Mouse (Mus musculus) CH12.LX (cell line): Measurements from ENCODE around the gene Cald1. TPM values are rescaled to one million over a fixed set of nuclear protein-coding genes. Genes with fewer than 3 reads are reported as not detected.

Experiments
- DNase-seq: peaks from one replicate; pipeline ENCODE4 v3.0.0-alpha.2; 2013; ENCODE audit errors: extremely low read depth
- H3K27ac ChIP-seq: 2 replicates; pipeline ENCODE4 v1.5.1; 2012; ENCODE audit warnings: low read depth, mild to moderate bottlenecking, control low read depth, moderate library complexity; ENCODE audit not compliant: insufficient read depth
- H3K27me3 ChIP-seq: replicated peaks from 2 replicates; pipeline ENCODE3; 2012; ENCODE audit warnings: inconsistent platforms
- H3K36me3 ChIP-seq, 2 experiments: replicated peaks in 1 of 2; 2 replicates each; pipeline versions ENCODE3 to v1.6.1; 2012; ENCODE audit warnings: inconsistent platforms in 1 of 2, low read length in 1 of 2, mild to moderate bottlenecking in 1 of 2, mixed read lengths in 1 of 2, moderate library complexity in 1 of 2; ENCODE audit not compliant: control insufficient read depth in 1 of 2, insufficient read depth in 1 of 2
- H3K4me1 ChIP-seq, 2 experiments: 2 replicates each; pipeline ENCODE4 v1.6.1; 2012; ENCODE audit warnings: inconsistent platforms in 1 of 2, moderate library complexity in 1 of 2; ENCODE audit not compliant: insufficient read depth in 2 of 2, control insufficient read depth in 1 of 2
- H3K4me2 ChIP-seq: 2 replicates; pipeline ENCODE4 v1.6.1; 2012; ENCODE audit warnings: low read depth, mild to moderate bottlenecking, control low read depth; ENCODE audit not compliant: poor library complexity, insufficient read depth, severe bottlenecking
- H3K4me3 ChIP-seq, 3 experiments: fragments of 150-350 bp in 1 of 3; sonication (generic) in 1 of 3; replicated peaks in 1 of 3; 2 replicates each; pipeline versions ENCODE3 to v1.5.1; 2011 to 2012; ENCODE audit warnings: low read depth in 2 of 3, low read length in 2 of 3, mild to moderate bottlenecking in 2 of 3, moderate library complexity in 2 of 3, control low read depth in 1 of 3, improper control_type of control experiment in 1 of 3, inconsistent platforms in 1 of 3, mixed read lengths in 1 of 3; ENCODE audit not compliant: poor library complexity in 1 of 3
- H3K79me2 ChIP-seq: replicated peaks from 2 replicates; pipeline ENCODE4 v1.6.1; 2012; ENCODE audit warnings: mild to moderate bottlenecking, moderate library complexity; ENCODE audit not compliant: control insufficient read depth, poor library complexity, insufficient read depth, severe bottlenecking; ENCODE audit errors: extremely low read depth
- H3K9ac ChIP-seq: 2 replicates; pipeline ENCODE4 v1.6.1; 2012; ENCODE audit warnings: low read depth, mild to moderate bottlenecking, control low read depth, moderate library complexity; ENCODE audit not compliant: insufficient read depth
- H3K9me3 ChIP-seq: replicated peaks from 2 replicates; pipeline ENCODE3; 2012; ENCODE audit warnings: low read length, inconsistent platforms, mixed read lengths
- CHD1 ChIP-seq: IDR thresholded peaks from 2 replicates; pipeline ENCODE4 v1.6.1; 2012; ENCODE audit warnings: low read depth, low read length, improper control_type of control experiment, inconsistent platforms
- E2F4 ChIP-seq: IDR thresholded peaks from 2 replicates; pipeline ENCODE4 v1.6.1; 2011; ENCODE audit warnings: low read depth, low read length, improper control_type of control experiment; ENCODE audit not compliant: insufficient replicate concordance
- ELF1 ChIP-seq: IDR thresholded peaks from 2 replicates; pipeline ENCODE4 v1.6.1; 2014; ENCODE audit warnings: low read depth, mild to moderate bottlenecking, inconsistent platforms, low read length, improper control_type of control experiment
- EP300 ChIP-seq: IDR thresholded peaks from 2 replicates; pipeline ENCODE4 v1.6.1; 2011; ENCODE audit warnings: low read length, improper control_type of control experiment
- GABPA ChIP-seq: IDR thresholded peaks from 2 replicates; pipeline ENCODE4 v1.6.1; 2012; ENCODE audit warnings: low read depth, low read length, improper control_type of control experiment, inconsistent platforms; ENCODE audit not compliant: insufficient replicate concordance
- HCFC1 ChIP-seq: IDR thresholded peaks from 2 replicates; pipeline ENCODE4 v1.6.1; 2012; ENCODE audit warnings: low read depth, mild to moderate bottlenecking, inconsistent platforms, low read length, improper control_type of control experiment
- IRF4 ChIP-seq: IDR thresholded peaks from 2 replicates; pipeline ENCODE4 v1.6.1; 2014; ENCODE audit warnings: low read depth, mild to moderate bottlenecking, inconsistent platforms, low read length, improper control_type of control experiment
- JUN ChIP-seq: IDR thresholded peaks from 2 replicates; pipeline ENCODE4 v1.6.1; 2011; ENCODE audit warnings: low read depth, mild to moderate bottlenecking, low read length, improper control_type of control experiment, moderate library complexity; ENCODE audit not compliant: insufficient read depth
- KAT2A ChIP-seq: IDR thresholded peaks from 2 replicates; pipeline ENCODE4 v1.6.1; 2012; ENCODE audit warnings: low read length, improper control_type of control experiment, inconsistent platforms; ENCODE audit not compliant: insufficient replicate concordance
- MAZ ChIP-seq: IDR thresholded peaks from 2 replicates; pipeline ENCODE4 v1.6.1; 2012; ENCODE audit warnings: low read depth, mild to moderate bottlenecking, inconsistent platforms, low read length, improper control_type of control experiment, moderate library complexity
- MXI1 ChIP-seq: IDR thresholded peaks from 2 replicates; pipeline ENCODE4 v1.6.1; 2011; ENCODE audit warnings: mild to moderate bottlenecking, low read depth, low read length, improper control_type of control experiment
- MYC ChIP-seq: IDR thresholded peaks from 2 replicates; pipeline ENCODE4 v1.6.1; 2011; ENCODE audit warnings: low read depth, mild to moderate bottlenecking, improper control_type of control experiment, low read length
- NRF1 ChIP-seq: IDR thresholded peaks from 2 replicates; pipeline ENCODE4 v1.6.1; 2014; ENCODE audit warnings: low read depth, mild to moderate bottlenecking, inconsistent platforms, low read length, improper control_type of control experiment, moderate library complexity
- TBP ChIP-seq: conservative IDR thresholded peaks from 2 replicates; pipeline ENCODE4 v1.6.1; 2011; ENCODE audit warnings: low read depth, low read length, improper control_type of control experiment
- USF1 ChIP-seq: IDR thresholded peaks from 2 replicates; pipeline ENCODE4 v1.6.1; 2014; ENCODE audit warnings: low read depth, mild to moderate bottlenecking, inconsistent platforms, low read length, improper control_type of control experiment
- ZKSCAN1 ChIP-seq: IDR thresholded peaks from 2 replicates; pipeline ENCODE4 v1.6.1; 2012; ENCODE audit warnings: low read depth, inconsistent platforms, low read length, improper control_type of control experiment, borderline replicate concordance
- ZMIZ1 ChIP-seq: IDR thresholded peaks from 2 replicates; pipeline ENCODE4 v1.6.1; 2012; ENCODE audit warnings: low read depth, mild to moderate bottlenecking, inconsistent platforms, low read length, improper control_type of control experiment
- dilution Hi-C: fragments of 300-500 bp; cut with MboI; formaldehyde crosslinking; loops from 2 replicates; pipeline ENCODE4 v1.14.3; 2020; ENCODE audit warnings: low sequenced_read_pairs; ENCODE audit not compliant: extremely low pct_unique_long_range_greater_than_20kb, extremely low pct_ligation_motif_present
- in situ Hi-C: fragments of 300-500 bp; cut with MboI; formaldehyde crosslinking; loops from 3 replicates; pipeline ENCODE4 v1.14.3; 2019; ENCODE audit warnings: low sequenced_read_pairs, low pct_ligation_motif_present, low pct_unique_long_range_greater_than_20kb, mixed read lengths
- polyA plus RNA-seq: library from polyadenylated mRNA; unstranded; fragments of >175 nt; gene quantifications from 2 replicates; pipeline ENCODE4 v1.2.1, GENCODE M21; 2012; ENCODE audit warnings: low read depth; ENCODE audit not compliant: insufficient read length
- total RNA-seq, 2 experiments: library from RNA; depleted of rRNA; stranded (reverse); fragments of 300-350 nt in 1 of 2; fragments of >200 nt in 1 of 2; gene quantifications; 2 replicates each; pipeline ENCODE4 v1.2.3; 2012 to 2014

The Cald1 gene
- total and polyA plus RNA-seq, 3 experiments = 0.55 to 4.0 (median 1.1) TPM

DNA sequence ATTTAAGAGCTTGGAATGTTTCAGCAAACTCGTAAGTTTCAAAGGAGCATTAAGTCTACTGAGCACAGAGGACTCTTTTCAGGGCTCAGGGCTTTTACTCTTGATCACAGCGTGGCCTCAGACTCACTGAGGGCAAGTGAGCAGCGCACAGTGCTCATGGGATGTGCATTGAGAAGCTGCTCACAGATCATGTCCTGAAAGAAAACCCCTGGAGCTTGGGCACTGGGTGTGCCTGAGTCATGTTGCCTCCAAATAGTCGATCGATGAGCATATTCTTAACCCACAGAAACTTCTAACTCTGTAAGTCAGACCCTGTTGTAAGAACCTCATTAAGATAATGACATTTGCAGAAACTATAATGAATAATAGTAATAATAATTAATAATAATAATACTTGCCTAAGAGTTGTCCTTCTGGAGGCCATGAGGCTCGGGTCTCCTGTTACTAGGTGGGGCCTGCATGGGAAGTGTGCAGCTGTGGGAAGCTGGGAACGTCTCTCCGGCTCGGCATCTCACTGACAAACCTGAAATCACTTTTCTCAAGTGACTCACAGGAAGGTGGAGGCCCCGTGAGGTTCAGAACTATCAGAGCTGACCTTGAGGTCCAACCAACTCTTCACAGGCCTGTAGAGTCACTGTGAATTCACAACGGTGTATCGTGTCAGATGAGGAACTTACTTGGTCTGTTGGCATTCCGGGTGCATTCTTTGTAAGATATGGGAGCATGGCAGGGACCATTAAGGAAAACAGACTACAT lies 136.8 kb downstream of the Cald1 start:
- DNase-seq = no peak
- H3K27me3 ChIP-seq = no peaks in the 10 kb centered on the region
- no peaks in the 10 kb centered on the region for H3K36me3 ChIP-seq
- no peak overlapping the region for H3K4me2 ChIP-seq
- H3K4me3 ChIP-seq = no peak overlapping the region
- TF ChIP-seq MYC = no peak
- no peak for TF ChIP-seq CHD1
- no peak for TF ChIP-seq ELF1
- in situ Hi-C loops = no loop called here
- dilution Hi-C loops = no loop called here
- no peaks in the 10 kb centered on the region for H3K79me2 ChIP-seq
- peaks cover 0 to 7% of the 10 kb centered on the region in 2 experiments; a peak in 1 of 4 replicates for H3K4me1 ChIP-seq
- H3K9me3 ChIP-seq = no peaks in the 10 kb centered on the region
- no peak overlapping the region for H3K27ac ChIP-seq
- H3K9ac ChIP-seq = no peak overlapping the region

DNA sequence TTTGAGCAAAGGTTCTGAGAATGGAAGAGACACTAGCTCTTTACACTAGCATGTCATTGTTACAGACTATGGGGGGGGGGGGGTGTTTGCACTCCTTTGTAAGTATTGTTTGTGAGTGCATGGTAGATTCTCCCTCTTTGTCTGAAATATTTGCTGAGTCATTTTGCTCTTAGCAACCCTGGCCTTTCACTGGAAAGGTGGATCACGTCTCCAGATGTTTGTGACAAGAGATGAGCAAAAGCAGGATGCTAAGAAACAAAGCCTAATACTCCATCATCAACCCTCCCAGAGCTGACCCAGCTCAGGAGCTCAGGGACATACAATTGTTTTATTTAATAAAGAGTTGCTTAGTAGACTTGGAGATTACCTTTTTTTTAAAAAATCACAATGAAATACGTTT lies 138.6 kb downstream of the Cald1 start:
- no peak for DNase-seq
- Histone ChIP-seq H3K4me1 (peaks cover 0 to 6% of the 10 kb centered on the region in 2 experiments; a peak in 1 of 4 replicates), H3K36me3 (no peaks in the 10 kb centered on the region), H3K27me3 (no peaks in the 10 kb centered on the region), H3K27ac (no peak overlapping the region), H3K79me2 (no peaks in the 10 kb centered on the region), H3K4me3 (no peak overlapping the region), H3K9me3 (no peaks in the 10 kb centered on the region), H3K4me2 (no peak overlapping the region), H3K9ac (no peak overlapping the region)
- no peak for TF ChIP-seq NRF1
- no peak for TF ChIP-seq KAT2A
- TF ChIP-seq ELF1 = no peak
- TF ChIP-seq ZMIZ1 = no peak
- TF ChIP-seq GABPA = no peak
- TF ChIP-seq HCFC1 = no peak
- no peak for TF ChIP-seq E2F4
- no peak for TF ChIP-seq USF1
- no peak for TF ChIP-seq EP300
- TF ChIP-seq ZKSCAN1 = no peak
- no peak for TF ChIP-seq MXI1
- no peak for TF ChIP-seq JUN
- no peak for TF ChIP-seq MAZ
- TF ChIP-seq TBP = no peak
- TF ChIP-seq IRF4 = no peak
- no peak for TF ChIP-seq CHD1
- dilution Hi-C loops (no loop called here), in situ Hi-C loops (no loop called here)
